In the genomic region with DNA sequence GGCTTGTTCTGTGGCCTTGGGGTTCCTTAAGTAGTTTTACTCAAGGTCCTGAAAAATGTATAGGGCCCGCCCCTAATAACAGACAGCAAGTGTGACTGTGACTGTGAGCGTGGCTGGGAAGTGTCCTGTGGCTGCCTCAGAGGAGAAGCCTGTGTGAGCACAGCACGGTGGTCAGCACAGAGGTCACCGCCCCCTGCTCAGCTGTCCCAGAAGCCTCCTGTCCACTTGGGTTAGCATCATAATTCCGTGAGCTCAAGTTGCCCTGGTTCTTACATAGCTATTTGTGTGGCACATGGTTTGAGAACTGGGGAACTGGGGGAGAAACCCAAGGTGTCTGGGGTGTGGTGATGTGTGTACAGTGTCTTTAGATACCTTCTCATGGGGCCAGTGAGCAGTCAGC, we compare ENCODE assay signal across 29 mouse cellular contexts. TPM values are rescaled to one million over a fixed set of nuclear protein-coding genes. Genes with fewer than 3 reads are reported as not detected.
A peak's percentile ranks its signal among the peaks of the same experiment; 100 is the strongest.
DNase-seq lines count a peak whose midpoint lies in the region; ATAC-seq lines count a peak whose summit lies in the region.
"Had no signal": no experiment of that assay in that cellular context is flagged by ENCODE, and none has a peak within 500 bp of the region (broad histone marks: within the 10 kb centered on the region; RNA-seq: fewer than 3 reads in every experiment).

No protein-coding gene starts in this region.

- H3K27me3 ChIP-seq in midbrain, embryonic 11.5 days (ENCODE audit: control insufficient read depth, insufficient read depth, low read length): no peaks in the 10 kb centered on the region
- no peaks in the 10 kb centered on the region for H3K27me3 ChIP-seq in midbrain, embryonic 15.5 days (replicated peaks)
- H3K27me3 ChIP-seq: CH12.LX; embryonic facial prominence, embryonic 13.5 days; embryonic facial prominence, embryonic 15.5 days; forebrain, embryonic 12.5 days; Patski had no signal

- WGBS in midbrain, embryonic 11.5 days: 80% methylated on average over 5 of the region's 5 CpGs
- 84% methylated on average over 5 of the region's 5 CpGs for WGBS in midbrain, embryonic 15.5 days

- no peak overlapping the region for H3K9ac ChIP-seq in midbrain, embryonic 11.5 days (ENCODE audit: low read length)
- no peak overlapping the region for H3K9ac ChIP-seq in midbrain, embryonic 15.5 days
- H3K9ac ChIP-seq: embryonic facial prominence, embryonic 13.5 days; embryonic facial prominence, embryonic 15.5 days; forebrain, embryonic 12.5 days had no signal

- peak; percentile 64 for DNase-seq in midbrain, embryonic 11.5 days (ENCODE audit: low spot score, missing footprints)
- DNase-seq in retina, embryonic 14.5 days (ENCODE audit: low spot score): peak; percentile 69
- DNase-seq in thymus, adult 18-20 months: no peak
- DNase-seq: adrenal gland, adult 8-10 months; adrenal gland, postnatal 14 days; adrenal gland, postnatal 36 days; B cell, adult 2 months; cerebellum, adult 11 months; cerebellum, adult 18-20 months; cerebellum, adult 8-10 months; cerebellum, adult 9-11 months; cerebellum, postnatal 14 days; cerebellum, postnatal 36 days; embryo, embryonic 11 days had no signal

- H3K36me3 ChIP-seq in midbrain, embryonic 11.5 days (ENCODE audit: control insufficient read depth, insufficient read depth, low read length): no peaks in the 10 kb centered on the region; the same call in 1 of the 2 replicates
- 0 out of 2 replicates have a peak, but pooled peaks cover 2% of the 10 kb centered on the region for H3K36me3 ChIP-seq in midbrain, embryonic 15.5 days (replicated peaks)

- no peaks in the 10 kb centered on the region for H3K4me1 ChIP-seq in midbrain, embryonic 11.5 days (ENCODE audit: control insufficient read depth, insufficient read depth, low read length)
- H3K4me1 ChIP-seq in midbrain, embryonic 15.5 days: 0 out of 2 replicates have a peak, but pooled peaks cover 3% of the 10 kb centered on the region
- H3K4me1 ChIP-seq: embryonic facial prominence, embryonic 13.5 days had no signal

- H3K9me3 ChIP-seq in midbrain, embryonic 11.5 days (ENCODE audit: control insufficient read depth, low read length): no peaks in the 10 kb centered on the region
- no peaks in the 10 kb centered on the region for H3K9me3 ChIP-seq in midbrain, embryonic 15.5 days
- H3K9me3 ChIP-seq: embryonic facial prominence, embryonic 13.5 days; embryonic facial prominence, embryonic 15.5 days; forebrain, embryonic 10.5 days; forebrain, embryonic 12.5 days; G1E had no signal

- H3K4me2 ChIP-seq in midbrain, embryonic 11.5 days: no peak overlapping the region
- no peak overlapping the region for H3K4me2 ChIP-seq in midbrain, embryonic 15.5 days
- H3K4me2 ChIP-seq: embryonic facial prominence, embryonic 13.5 days; embryonic facial prominence, embryonic 15.5 days; forebrain, embryonic 12.5 days had no signal

- H3K27ac ChIP-seq in midbrain, embryonic 11.5 days (ENCODE audit: low read depth, low read length): no peak overlapping the region
- no peak overlapping the region for H3K27ac ChIP-seq in midbrain, embryonic 15.5 days
- H3K27ac ChIP-seq: embryonic facial prominence, embryonic 13.5 days; embryonic facial prominence, embryonic 15.5 days; forebrain, embryonic 10.5 days; forebrain, embryonic 12.5 days had no signal

- no peak overlapping the region for H3K4me3 ChIP-seq in midbrain, embryonic 11.5 days (ENCODE audit: low read depth, low read length)
- no peak overlapping the region for H3K4me3 ChIP-seq in midbrain, embryonic 15.5 days
- H3K4me3 ChIP-seq: embryonic facial prominence, embryonic 13.5 days; embryonic facial prominence, embryonic 15.5 days; erythroblast, embryonic 14.5 days; forebrain, embryonic 10.5 days; forebrain, embryonic 12.5 days had no signal

- ATAC-seq in midbrain, embryonic 11.5 days (ENCODE audit: low FRiP score): no peak
- no peak for ATAC-seq in midbrain, embryonic 15.5 days (replicated peaks)
- no peak for ATAC-seq in cerebellum, adult (ENCODE audit: insufficient number of reproducible peaks, low FRiP score, low TSS enrichment)
- ATAC-seq: activated CD4-positive, CD25-positive, alpha-beta regulatory T cell, adult 4 months; CD4-positive, CD25-positive, alpha-beta regulatory T cell, adult 4 months; forebrain, embryonic 14.5 days; forebrain, embryonic 16.5 days; Patski had no signal

RNA-seq across cellular contexts. Expression of a gene that starts 27.8 kb away (rescaled TPM):
- 37.3 and 38.2 TPM in 2 replicates for polyA plus RNA-seq in midbrain, embryonic 11.5 days (2014; fragmentation: Nextera tagmentation; extraction: Ambion mirVana)
- polyA plus RNA-seq in midbrain, embryonic 15.5 days (2015; fragmentation: Nextera tagmentation; extraction: Ambion mirVana): 32.8 and 33.8 TPM in 2 replicates

RNA-seq across cellular contexts. Expression of a gene that starts 31.9 kb away (rescaled TPM):
- polyA plus RNA-seq in midbrain, embryonic 11.5 days (2014; fragmentation: Nextera tagmentation; extraction: Ambion mirVana): not detected in 2 replicates
- 0.19 TPM in 1 of 2 replicates, not detected in the other for polyA plus RNA-seq in midbrain, embryonic 15.5 days (2015; fragmentation: Nextera tagmentation; extraction: Ambion mirVana)
- polyA plus RNA-seq: activated CD4-positive, CD25-positive, alpha-beta regulatory T cell, adult 4 months; CD4-positive, CD25-positive, alpha-beta regulatory T cell, adult 4 months; embryonic facial prominence, embryonic 11.5 days; embryonic facial prominence, embryonic 13.5 days; embryonic facial prominence, embryonic 15.5 days; erythroblast, embryonic 14.5 days; forebrain, embryonic 10.5 days; forebrain, embryonic 12.5 days; forebrain, embryonic 14.5 days; forebrain, embryonic 16.5 days; G1E; Patski had no signal

RNA-seq across cellular contexts. Expression of a gene that starts 49.9 kb away (rescaled TPM):
- 13.7 and 13.8 TPM in 2 replicates for polyA plus RNA-seq in midbrain, embryonic 11.5 days (2014; fragmentation: Nextera tagmentation; extraction: Ambion mirVana)
- polyA plus RNA-seq in midbrain, embryonic 15.5 days (2015; fragmentation: Nextera tagmentation; extraction: Ambion mirVana): 10.8 and 14.3 TPM in 2 replicates

Comparison
In these comparisons a context has a peak if more than half of its experiments do, and no peak if none do; other contexts are left out.
1. DNase-seq: peak in midbrain, embryonic 11.5 days (single experiment) and retina, embryonic 14.5 days (single experiment); none in thymus, adult 18-20 months (0 of 2).